Comparison of ENCODE assay signal across 26 mouse cellular contexts in the genomic region with DNA sequence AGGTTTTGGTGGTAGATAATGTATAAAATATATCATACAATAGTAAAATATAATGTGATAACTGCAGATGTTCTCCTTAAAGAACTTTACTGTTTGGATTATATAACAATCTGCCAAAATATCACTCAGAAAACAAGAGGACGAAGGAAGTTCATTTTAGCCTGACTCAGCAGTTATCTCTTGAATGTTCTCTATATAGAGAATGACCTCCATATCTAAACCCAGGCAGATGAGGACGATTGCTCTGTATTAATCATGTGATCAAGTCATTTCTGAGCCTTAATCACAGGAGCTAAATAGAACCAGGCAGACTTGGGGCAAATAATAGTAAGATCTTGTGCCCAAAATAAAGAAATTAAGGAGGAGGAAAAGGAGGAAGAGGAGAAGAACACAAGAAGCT. TPM values are rescaled to one million over a fixed set of nuclear protein-coding genes. Genes with fewer than 3 reads are reported as not detected.
DNase-seq lines count a peak whose midpoint lies in the region; ATAC-seq and TF ChIP-seq lines count a peak whose summit lies in the region.
"Had no signal": no experiment of that assay in that cellular context is flagged by ENCODE, and none has a peak within 500 bp of the region (broad histone marks: within the 10 kb centered on the region; RNA-seq: fewer than 3 reads in every experiment).

No protein-coding gene starts in this region.

- ATAC-seq in heart, postnatal 0 days (ENCODE audit: insufficient read depth, low read depth): no peak
- ATAC-seq in liver, embryonic 16.5 days (ENCODE audit: low read depth): 0 out of 2 replicates have a peak, but pooled peaks have one; percentile 46
- ATAC-seq: forebrain, embryonic 14.5 days; hindbrain, postnatal 0 days; intestine, embryonic 16.5 days; midbrain, embryonic 16.5 days; Patski had no signal

- H3K4me1 ChIP-seq in heart, postnatal 0 days (ENCODE audit: control insufficient read depth, insufficient read depth): peaks cover 14% of the 10 kb centered on the region
- H3K4me1 ChIP-seq in ES-E14 (ENCODE audit: control insufficient read depth in 2 of 2, insufficient read depth in 2 of 2, low read length in 2 of 2, poor library complexity in 1 of 2): peaks cover 0 to 5% of the 10 kb centered on the region in 2 experiments; a peak in 1 of 4 replicates
- H3K4me1 ChIP-seq in brown adipose tissue, adult 24 weeks (ENCODE audit: control insufficient read depth, insufficient read depth, insufficient read length, low read length): peaks cover 11% of the 10 kb centered on the region
- peaks cover 44% of the 10 kb centered on the region for H3K4me1 ChIP-seq in liver, embryonic 16.5 days (ENCODE audit: control insufficient read depth, low read depth, low read length)

- 0 out of 2 replicates have a peak, but pooled peaks cover 3% of the 10 kb centered on the region for H3K36me3 ChIP-seq in heart, postnatal 0 days (replicated peaks; ENCODE audit: control insufficient read depth, insufficient read depth, low read length)
- H3K36me3 ChIP-seq in ES-E14 (ENCODE audit: control insufficient read depth, insufficient read depth, low read length, poor library complexity, severe bottlenecking): no peaks in the 10 kb centered on the region
- peaks cover 6% of the 10 kb centered on the region for H3K36me3 ChIP-seq in liver, embryonic 16.5 days (ENCODE audit: control insufficient read depth, insufficient read depth)

- in situ Hi-C loops in ES-E14 (cut with MboI; ENCODE audit: low sequenced_read_pairs in 2 of 2, unreplicated experiment in 2 of 2): no loop called here

- WGBS in heart, postnatal 0 days: 30% methylated on average over 2 of the region's 2 CpGs
- 24% methylated on average over 2 of the region's 2 CpGs for WGBS in liver, embryonic 16.5 days (ENCODE audit: insufficient replicate concordance)

- H3K27ac ChIP-seq in heart, postnatal 0 days (ENCODE audit: low read depth): peak overlapping the region; percentile 48; the same call in 1 of the 2 replicates
- no peak overlapping the region for H3K27ac ChIP-seq in ES-E14 (ENCODE audit: insufficient read depth, low read depth, low read length, poor library complexity, severe bottlenecking)
- H3K27ac ChIP-seq in brown adipose tissue, adult 24 weeks (replicated peaks; ENCODE audit: low read depth, low read length): 0 out of 2 replicates have a peak overlapping the region, but pooled peaks have one; percentile 10
- H3K27ac ChIP-seq in liver, embryonic 16.5 days (ENCODE audit: low read length): peak overlapping the region; percentile 52; the same call in 1 of the 2 replicates
- H3K27ac ChIP-seq: embryonic facial prominence, embryonic 15.5 days; hindbrain, embryonic 10.5 days; hindbrain, postnatal 0 days; limb, embryonic 12.5 days; lung, embryonic 15.5 days; stomach, postnatal 0 days had no signal

- TF ChIP-seq CTCF in heart, postnatal 0 days (IDR thresholded peaks at IDR 0.05; ENCODE audit: low read depth): no peak

- TF ChIP-seq EP300 in heart, postnatal 0 days (IDR thresholded peaks at IDR 0.05; ENCODE audit: low read depth): no peak

- no peaks in the 10 kb centered on the region for H3K27me3 ChIP-seq in heart, postnatal 0 days (ENCODE audit: control insufficient read depth, insufficient read depth, low read length)
- H3K27me3 ChIP-seq in liver, embryonic 16.5 days (ENCODE audit: control insufficient read depth, insufficient read depth, low read depth, low read length): no peaks in the 10 kb centered on the region
- H3K27me3 ChIP-seq: embryonic facial prominence, embryonic 15.5 days; limb, embryonic 12.5 days; lung, embryonic 15.5 days; Patski had no signal

- no peak overlapping the region for H3K4me3 ChIP-seq in heart, postnatal 0 days (ENCODE audit: low read depth, low read length)
- H3K4me3 ChIP-seq in ES-E14 (ENCODE audit: insufficient read depth in 1 of 2, low read depth in 1 of 2, low read length in 2 of 2, poor library complexity in 1 of 2, severe bottlenecking in 1 of 2): no peak overlapping the region
- no peak overlapping the region for H3K4me3 ChIP-seq in brown adipose tissue, adult 24 weeks (ENCODE audit: insufficient read depth, low read depth, low read length)
- H3K4me3 ChIP-seq in liver, embryonic 16.5 days (ENCODE audit: low read depth, low read length): no peak overlapping the region
- H3K4me3 ChIP-seq: embryonic facial prominence, embryonic 15.5 days; hindbrain, embryonic 10.5 days; limb, embryonic 12.5 days; lung, embryonic 15.5 days had no signal

- no peak for DNase-seq in heart, postnatal 0 days (ENCODE audit: low spot score)
- DNase-seq in heart, adult 11 months: no peak
- no peak for DNase-seq in ES-E14 (ENCODE audit: low read depth, low spot score)
- no peak for DNase-seq in spleen, postnatal 36 days (ENCODE audit: low spot score in 2 of 2)
- DNase-seq in embryo, embryonic 11 days: no peak
- DNase-seq in layer of hippocampus, adult 11-12 months (ENCODE audit: low spot score): no peak
- DNase-seq: cerebellum, adult 2 months; cerebellum, postnatal 36 days; gastrocnemius, postnatal 10 days; kidney, adult 9 months; kidney, postnatal 14 days; layer of hippocampus, postnatal 36 days; lung, postnatal 36 days; thymus, adult 2 months had no signal

- no peaks in the 10 kb centered on the region for H3K9me3 ChIP-seq in heart, postnatal 0 days (replicated peaks; ENCODE audit: control insufficient read depth, low read length)
- H3K9me3 ChIP-seq in ES-E14 (ENCODE audit: control insufficient read depth, insufficient read depth, low read depth, low read length): no peaks in the 10 kb centered on the region
- no peaks in the 10 kb centered on the region for H3K9me3 ChIP-seq in liver, embryonic 16.5 days (replicated peaks; ENCODE audit: control insufficient read depth, low read length)
- H3K9me3 ChIP-seq: embryonic facial prominence, embryonic 15.5 days; hindbrain, embryonic 10.5 days; limb, embryonic 12.5 days; lung, embryonic 15.5 days had no signal

- H3K9ac ChIP-seq in heart, postnatal 0 days (replicated peaks; ENCODE audit: low read depth, low read length): no peak overlapping the region
- no peak overlapping the region for H3K9ac ChIP-seq in ES-E14 (ENCODE audit: insufficient read depth, low read depth, low read length, poor library complexity, severe bottlenecking)
- H3K9ac ChIP-seq in liver, embryonic 16.5 days (ENCODE audit: low read depth, low read length): no peak overlapping the region
- H3K9ac ChIP-seq: embryonic facial prominence, embryonic 15.5 days; limb, embryonic 12.5 days; lung, embryonic 15.5 days had no signal

- H3K4me2 ChIP-seq in heart, postnatal 0 days (ENCODE audit: low read depth, low read length): no peak overlapping the region
- H3K4me2 ChIP-seq in liver, embryonic 16.5 days (ENCODE audit: low read depth, low read length): no peak overlapping the region
- H3K4me2 ChIP-seq: embryonic facial prominence, embryonic 15.5 days; limb, embryonic 12.5 days; lung, embryonic 15.5 days had no signal

TF ChIP-seq in ES-E14, 5 proteins besides CTCF, POLR2A, EP300 and RAD21:
- peak; percentile 89 for TF ChIP-seq MAFK (IDR thresholded peaks at IDR 0.05; ENCODE audit: insufficient read depth, low read depth, low read length)
- TF ChIP-seq ZC3H11A (IDR thresholded peaks at IDR 0.05; ENCODE audit: borderline replicate concordance, low read depth, low read length): no peak

RNA-seq across cellular contexts. Expression of a gene that starts 5.9 kb away (rescaled TPM):
- 16.6 and 18.3 TPM in 2 replicates for total RNA-seq in heart, postnatal 0 days (2014; rRNA removed; ENCODE audit: low replicate concordance)
- 19.6 and 20.5 TPM in 2 replicates for polyA plus RNA-seq in heart, postnatal 0 days (2015; fragmentation: Nextera tagmentation; extraction: Ambion mirVana)
- 28.9 and 45.9 TPM in 2 replicates for total RNA-seq in ES-E14 (2012; rRNA removed)
- polyA plus RNA-seq in brown adipose tissue, adult 24 weeks (2012; ENCODE audit: insufficient read depth, insufficient read length, missing spikeins): 16.7 and 25.0 TPM in 2 replicates
- 17.5 and 18.1 TPM in 2 replicates for polyA plus RNA-seq in liver, embryonic 16.5 days (2015; fragmentation: Nextera tagmentation; extraction: Ambion mirVana)

RNA-seq across cellular contexts. Expression of a gene that starts 6.0 kb away (rescaled TPM):
- total RNA-seq in heart, postnatal 0 days (2014; rRNA removed; ENCODE audit: low replicate concordance): 758 and 991 TPM in 2 replicates
- 1,182 and 1,364 TPM in 2 replicates for polyA plus RNA-seq in heart, postnatal 0 days (2015; fragmentation: Nextera tagmentation; extraction: Ambion mirVana)
- 5.8 and 9.1 TPM in 2 replicates for total RNA-seq in ES-E14 (2012; rRNA removed)
- 8.8 and 18.9 TPM in 2 replicates for polyA plus RNA-seq in brown adipose tissue, adult 24 weeks (2012; ENCODE audit: insufficient read depth, insufficient read length, missing spikeins)
- polyA plus RNA-seq in liver, embryonic 16.5 days (2015; fragmentation: Nextera tagmentation; extraction: Ambion mirVana): 6.0 and 8.7 TPM in 2 replicates

Comparison
In these comparisons a context has a peak if more than half of its experiments do, and no peak if none do; other contexts are left out.
1. RNA of a gene that starts 6.0 kb away (polyA plus RNA-seq): 1,182 to 1,364 TPM in heart, postnatal 0 days; 8.8 to 18.9 TPM in brown adipose tissue, adult 24 weeks and 6.0 to 8.7 TPM in liver, embryonic 16.5 days; every median in the first group is over 10 times any median in the second.